Mouse (Mus musculus): ENCODE data around the gene Ptgfrn. TPM values are rescaled to one million over a fixed set of nuclear protein-coding genes. Genes with fewer than 3 reads are reported as not detected.

Ptgfrn gene
- total and polyA plus RNA-seq, 2 experiments from 2014 or later: 5.2 to 61.5 TPM

GRCm38 (mm10) chr3:101049997-101050396 lies 60.1 kb downstream of the Ptgfrn start:
- no peak for TF ChIP-seq CTCF (IDR thresholded peaks at IDR 0.05; ENCODE audit: low read depth)
- no peak for TF ChIP-seq EP300 (IDR thresholded peaks at IDR 0.05; ENCODE audit: low read depth)
- H3K4me1 ChIP-seq (ENCODE audit: control insufficient read depth, insufficient read depth): peaks cover 18% of the 10 kb centered on the region
- peaks cover 11% of the 10 kb centered on the region; the same call in 1 of the 2 replicates for H3K36me3 ChIP-seq (replicated peaks; ENCODE audit: control insufficient read depth, insufficient read depth, low read length)
- WGBS: 73% methylated on average over 9 of the region's 9 CpGs
- no peak overlapping the region for H3K4me2 ChIP-seq (ENCODE audit: low read depth, low read length)
- ATAC-seq (ENCODE audit: insufficient read depth, low read depth): no peak
- no peak for DNase-seq (ENCODE audit: low spot score)
- H3K9me3 ChIP-seq (replicated peaks; ENCODE audit: control insufficient read depth, low read length): no peaks in the 10 kb centered on the region
- H3K27me3 ChIP-seq (ENCODE audit: control insufficient read depth, insufficient read depth, low read length): no peaks in the 10 kb centered on the region
- no peak overlapping the region for H3K27ac ChIP-seq (ENCODE audit: low read depth)
- no peak overlapping the region for H3K9ac ChIP-seq (replicated peaks; ENCODE audit: low read depth, low read length)
- H3K4me3 ChIP-seq (ENCODE audit: low read depth, low read length): no peak overlapping the region

- Histone ChIP-seq H3K36me3 (replicated peaks; ENCODE audit: control insufficient read depth, insufficient read depth, low read length) (peaks cover 11% of the 10 kb centered on the region; the same call in 1 of the 2 replicates), H3K4me3 (ENCODE audit: low read depth, low read length) (no peak overlapping the region), H3K9ac (replicated peaks; ENCODE audit: low read depth, low read length) (no peak overlapping the region), H3K4me1 (ENCODE audit: control insufficient read depth, insufficient read depth) (peaks cover 20% of the 10 kb centered on the region), H3K27ac (ENCODE audit: low read depth) (no peak overlapping the region), H3K4me2 (ENCODE audit: low read depth, low read length) (no peak overlapping the region), H3K9me3 (replicated peaks; ENCODE audit: control insufficient read depth, low read length) (no peaks in the 10 kb centered on the region), H3K27me3 (ENCODE audit: control insufficient read depth, insufficient read depth, low read length) (no peaks in the 10 kb centered on the region)
- TF ChIP-seq EP300 (IDR thresholded peaks at IDR 0.05; ENCODE audit: low read depth) (no peak), CTCF (IDR thresholded peaks at IDR 0.05; ENCODE audit: low read depth) (no peak)
- WGBS: 78% methylated on average over 2 of the region's 2 CpGs
- DNase-seq (ENCODE audit: low spot score) (no peak), ATAC-seq (ENCODE audit: insufficient read depth, low read depth) (no peak)
Observed at GRCm38 (mm10) chr3:101048781-101049180, 61.3 kb downstream of the Ptgfrn start.

GRCm38 (mm10) chr3:101047586-101048275 lies 62.3 kb downstream of the Ptgfrn start:
- H3K27ac ChIP-seq (ENCODE audit: low read depth): no peak overlapping the region
- peaks cover 20% of the 10 kb centered on the region for H3K4me1 ChIP-seq (ENCODE audit: control insufficient read depth, insufficient read depth)
- H3K9me3 ChIP-seq (replicated peaks; ENCODE audit: control insufficient read depth, low read length): no peaks in the 10 kb centered on the region
- no peak overlapping the region for H3K4me2 ChIP-seq (ENCODE audit: low read depth, low read length)
- DNase-seq (ENCODE audit: low spot score) (peak; percentile 34), ATAC-seq (ENCODE audit: insufficient read depth, low read depth) (peak; percentile 28; the same call in 1 of the 2 replicates)
- no peak overlapping the region for H3K9ac ChIP-seq (replicated peaks; ENCODE audit: low read depth, low read length)
- H3K27me3 ChIP-seq (ENCODE audit: control insufficient read depth, insufficient read depth, low read length): no peaks in the 10 kb centered on the region
- H3K4me3 ChIP-seq (ENCODE audit: low read depth, low read length): no peak overlapping the region
- H3K36me3 ChIP-seq (replicated peaks; ENCODE audit: control insufficient read depth, insufficient read depth, low read length): peaks cover 21% of the 10 kb centered on the region
- TF ChIP-seq EP300 (IDR thresholded peaks at IDR 0.05; ENCODE audit: low read depth): no peak
- no peak for TF ChIP-seq CTCF (IDR thresholded peaks at IDR 0.05; ENCODE audit: low read depth)
- 73% methylated on average over 15 of the region's 15 CpGs for WGBS

GRCm38 (mm10) chr3:101045431-101045830 lies 64.6 kb downstream of the Ptgfrn start:
- Histone ChIP-seq H3K9me3 (replicated peaks; ENCODE audit: control insufficient read depth, low read length) (no peaks in the 10 kb centered on the region), H3K27me3 (ENCODE audit: control insufficient read depth, insufficient read depth, low read length) (no peaks in the 10 kb centered on the region), H3K36me3 (replicated peaks; ENCODE audit: control insufficient read depth, insufficient read depth, low read length) (peaks cover 33% of the 10 kb centered on the region), H3K4me2 (ENCODE audit: low read depth, low read length) (no peak overlapping the region), H3K27ac (ENCODE audit: low read depth) (peak overlapping the region; percentile 59), H3K9ac (replicated peaks; ENCODE audit: low read depth, low read length) (no peak overlapping the region), H3K4me3 (ENCODE audit: low read depth, low read length) (no peak overlapping the region), H3K4me1 (ENCODE audit: control insufficient read depth, insufficient read depth) (peaks cover 12% of the 10 kb centered on the region)
- ATAC-seq (ENCODE audit: insufficient read depth, low read depth): peak; percentile 81
- DNase-seq (ENCODE audit: low spot score): peak; percentile 58
- WGBS: 34% methylated on average over 15 of the region's 15 CpGs
- TF ChIP-seq EP300 (IDR thresholded peaks at IDR 0.05; ENCODE audit: low read depth): no peak
- no peak for TF ChIP-seq CTCF (IDR thresholded peaks at IDR 0.05; ENCODE audit: low read depth)

GRCm38 (mm10) chr3:101044686-101045085 lies 65.4 kb downstream of the Ptgfrn start:
- no peak overlapping the region for H3K9ac ChIP-seq (replicated peaks; ENCODE audit: low read depth, low read length)
- H3K27me3 ChIP-seq (ENCODE audit: control insufficient read depth, insufficient read depth, low read length): no peaks in the 10 kb centered on the region
- WGBS: 91% methylated on average over 6 of the region's 6 CpGs
- no peak for TF ChIP-seq CTCF (IDR thresholded peaks at IDR 0.05; ENCODE audit: low read depth)
- TF ChIP-seq EP300 (IDR thresholded peaks at IDR 0.05; ENCODE audit: low read depth): no peak
- peaks cover 37% of the 10 kb centered on the region for H3K36me3 ChIP-seq (replicated peaks; ENCODE audit: control insufficient read depth, insufficient read depth, low read length)
- peak overlapping the region; percentile 59; the same call in 1 of the 2 replicates for H3K27ac ChIP-seq (ENCODE audit: low read depth)
- ATAC-seq (ENCODE audit: insufficient read depth, low read depth): no peak
- H3K4me2 ChIP-seq (ENCODE audit: low read depth, low read length): no peak overlapping the region
- H3K4me1 ChIP-seq (ENCODE audit: control insufficient read depth, insufficient read depth): peaks cover 12% of the 10 kb centered on the region
- DNase-seq (ENCODE audit: low spot score): no peak
- H3K9me3 ChIP-seq (replicated peaks; ENCODE audit: control insufficient read depth, low read length): no peaks in the 10 kb centered on the region
- no peak overlapping the region for H3K4me3 ChIP-seq (ENCODE audit: low read depth, low read length)

Measured in heart, postnatal 0 days (tissue).